Mouse (Mus musculus): ENCODE measurements around the gene Rbfox1.

DNA sequence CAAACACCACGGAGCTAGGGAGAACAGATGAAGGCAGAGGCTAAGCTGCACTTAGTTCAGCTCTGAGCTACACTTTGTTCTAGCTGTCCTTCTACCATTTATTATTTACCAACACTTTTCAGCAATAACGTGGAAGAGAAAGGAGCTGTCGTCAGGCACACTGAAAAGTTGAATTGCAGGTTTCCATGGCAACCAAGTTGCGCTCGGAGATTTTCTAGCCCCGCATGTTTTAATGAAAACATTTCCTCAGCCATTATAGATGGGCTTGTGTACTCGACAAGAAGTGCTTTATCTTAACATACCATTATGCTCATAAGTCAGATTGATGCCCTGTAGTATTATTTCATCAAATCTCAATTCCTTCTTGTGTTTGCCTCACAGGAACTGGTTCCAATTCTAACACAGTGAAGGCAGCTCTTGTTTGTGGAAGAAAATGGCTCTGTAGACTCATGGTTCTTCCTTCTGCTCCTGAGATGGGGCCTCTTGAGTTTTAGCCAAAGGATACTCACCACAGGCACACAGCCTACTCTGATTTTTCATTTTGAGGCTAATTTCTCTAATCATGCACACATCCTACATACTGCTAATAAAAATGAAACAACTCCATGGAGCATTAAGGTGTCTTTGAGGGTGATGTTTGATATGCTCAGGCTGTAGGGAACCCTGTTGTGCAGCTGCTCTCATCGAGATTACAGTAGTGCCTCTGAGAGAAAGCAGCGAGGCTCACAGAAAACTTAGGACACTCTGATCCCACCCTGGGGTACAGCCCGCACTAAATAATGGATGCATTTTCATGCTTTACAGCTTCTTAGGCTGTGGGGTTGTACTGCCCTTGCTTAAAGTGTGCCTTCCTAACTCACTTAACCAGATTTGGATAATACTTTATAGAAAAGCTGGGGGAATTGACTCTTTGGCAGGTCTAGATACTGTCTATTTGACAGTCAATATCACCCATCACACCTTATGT is 107.2 kb downstream of the Rbfox1 start:
- no peak for TF ChIP-seq POLR2A (IDR thresholded peaks at IDR 0.05; ENCODE audit: extremely low read depth, insufficient read depth, low read length)
- no peak for TF ChIP-seq CTCF (IDR thresholded peaks at IDR 0.05; ENCODE audit: low read depth, low read length)
